Mouse (Mus musculus) liver, embryonic 16.5 days (tissue): ENCODE data around the gene Ogg1. TPM values are rescaled to one million over a fixed set of nuclear protein-coding genes. Genes with fewer than 3 reads are reported as not detected.
"Not testable (repeated sequence)": the region's sequence is repeated elsewhere in the genome, so short reads cannot be mapped to it uniquely, and the experiment has no call there.

ENCODE experiments used
- ATAC-seq: fragments of 200-750 bp; cut with Nextera tagmentation; 2 replicates; pipeline ENCODE4 v1.8.0; 2017; ENCODE audit warnings: low read depth, mild to moderate bottlenecking, moderate number of reproducible peaks, moderate library complexity
- H3K27ac ChIP-seq: fragments of 300-500 bp; sonication (generic); 2 replicates; pipeline ENCODE4 v1.5.1; 2014; ENCODE audit warnings: mild to moderate bottlenecking, low read length
- H3K27me3 ChIP-seq: fragments of 300-500 bp; sonication (generic); 2 replicates; pipeline ENCODE4 v1.6.1; 2014; ENCODE audit warnings: low read depth, low read length, mixed read lengths; ENCODE audit not compliant: control insufficient read depth, insufficient read depth
- H3K36me3 ChIP-seq: fragments of 300-500 bp; sonication (generic); 2 replicates; pipeline ENCODE4 v1.6.1; 2014; ENCODE audit warnings: mild to moderate bottlenecking; ENCODE audit not compliant: control insufficient read depth, insufficient read depth
- H3K4me1 ChIP-seq: fragments of 300-500 bp; sonication (generic); 2 replicates; pipeline ENCODE4 v1.6.1; 2014; ENCODE audit warnings: low read depth, low read length, mixed read lengths; ENCODE audit not compliant: control insufficient read depth
- H3K4me2 ChIP-seq: fragments of 300-500 bp; sonication (generic); 2 replicates; pipeline ENCODE4 v1.6.1; 2014; ENCODE audit warnings: low read depth, low read length, mixed read lengths
- H3K4me3 ChIP-seq: fragments of 300-500 bp; sonication (generic); 2 replicates; pipeline ENCODE4 v1.5.1; 2014; ENCODE audit warnings: low read depth, mild to moderate bottlenecking, low read length
- H3K9ac ChIP-seq: fragments of 300-500 bp; sonication (generic); 2 replicates; pipeline ENCODE4 v1.6.1; 2014; ENCODE audit warnings: low read depth, low read length
- H3K9me3 ChIP-seq: fragments of 300-500 bp; sonication (generic); replicated peaks from 2 replicates; pipeline ENCODE4 v1.6.1; 2016; ENCODE audit warnings: low read length; ENCODE audit not compliant: control insufficient read depth
- WGBS: fragments of 180-500 bp; shearing (Covaris S2); extraction: QIAGEN DNeasy Blood & Tissue Kit; methylation state at CpG from one replicate; pipeline ENCODE4 v1.1.7; 2014; ENCODE audit not compliant: insufficient replicate concordance; 5-methylcytosine and 5-hydroxymethylcytosine counted together
- polyA plus RNA-seq: library from polyadenylated mRNA; unstranded; fragments of >200 nt; fragmentation: Nextera tagmentation; extraction: Ambion mirVana; gene quantifications from 2 replicates; pipeline ENCODE4 v1.2.1, GENCODE M21; 2015

Gene Ogg1
- polyA plus RNA-seq, 1 experiment from 2014 or later: 4.4 TPM

DNA sequence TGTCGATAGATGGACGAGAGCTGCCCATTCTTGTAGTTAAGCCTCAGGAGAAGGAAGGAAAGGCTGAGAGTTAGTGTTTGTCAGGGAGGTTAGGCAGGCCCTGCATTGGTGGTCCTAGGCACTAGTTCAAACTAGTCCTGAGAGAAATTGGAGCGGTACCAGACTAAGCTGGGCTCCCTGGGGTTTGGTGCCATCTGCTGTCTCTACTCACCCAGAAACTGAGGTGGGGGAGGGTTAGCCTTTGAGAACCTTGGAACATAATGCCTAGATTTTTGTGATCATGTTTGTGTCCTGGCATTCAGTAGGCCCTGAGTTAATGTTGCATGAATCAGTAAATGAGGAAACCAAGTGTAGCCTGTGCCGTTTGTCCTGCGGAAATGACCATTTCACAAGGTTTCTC, 18.6 kb upstream of the Ogg1 start:
- WGBS: 19% methylated on average over 5 of the region's 5 CpGs

DNA sequence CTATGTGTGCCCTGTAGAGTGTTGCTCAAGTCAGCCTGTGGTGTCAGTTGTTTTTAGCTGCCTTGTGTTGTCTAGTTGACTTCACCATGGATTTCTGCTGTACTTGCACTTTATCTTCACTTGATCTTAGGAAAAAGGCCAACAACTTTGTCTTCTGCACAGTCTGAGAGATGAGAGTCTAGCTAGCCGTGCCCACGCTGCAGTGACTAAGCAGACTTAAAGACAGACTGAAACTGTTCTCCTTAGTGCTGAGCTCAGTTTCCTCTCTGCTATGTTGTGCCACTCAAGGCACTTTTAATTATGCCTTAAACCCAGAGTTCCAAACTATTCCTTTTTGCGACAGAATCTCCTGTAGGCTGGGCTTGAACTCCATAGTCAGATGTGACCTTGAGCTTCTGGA, 10.8 kb upstream of the Ogg1 start:
- no peak overlapping the region for H3K4me2 ChIP-seq
- peaks cover 66% of the 10 kb centered on the region for H3K36me3 ChIP-seq
- H3K9ac ChIP-seq: no peak overlapping the region
- no peaks in the 10 kb centered on the region for H3K9me3 ChIP-seq
- WGBS: 82% methylated on average over 3 of the region's 3 CpGs
- H3K27ac ChIP-seq: no peak overlapping the region
- ATAC-seq: no peak
- no peak overlapping the region for H3K4me3 ChIP-seq
- no peaks in the 10 kb centered on the region for H3K4me1 ChIP-seq
- H3K27me3 ChIP-seq: no peaks in the 10 kb centered on the region

More for the DNA sequence above, 18.6 kb upstream of the Ogg1 start:
- ATAC-seq: no peak
- no peaks in the 10 kb centered on the region for H3K9me3 ChIP-seq
- H3K27me3 ChIP-seq: no peaks in the 10 kb centered on the region
- H3K36me3 ChIP-seq: peaks cover 22% of the 10 kb centered on the region
- H3K4me2 ChIP-seq: peak overlapping the region; percentile 97
- H3K4me3 ChIP-seq: peak overlapping the region; percentile 92
- H3K27ac ChIP-seq: peak overlapping the region; percentile 97
- H3K4me1 ChIP-seq: peaks cover 19% of the 10 kb centered on the region
- peak overlapping the region; percentile 97 for H3K9ac ChIP-seq

DNA sequence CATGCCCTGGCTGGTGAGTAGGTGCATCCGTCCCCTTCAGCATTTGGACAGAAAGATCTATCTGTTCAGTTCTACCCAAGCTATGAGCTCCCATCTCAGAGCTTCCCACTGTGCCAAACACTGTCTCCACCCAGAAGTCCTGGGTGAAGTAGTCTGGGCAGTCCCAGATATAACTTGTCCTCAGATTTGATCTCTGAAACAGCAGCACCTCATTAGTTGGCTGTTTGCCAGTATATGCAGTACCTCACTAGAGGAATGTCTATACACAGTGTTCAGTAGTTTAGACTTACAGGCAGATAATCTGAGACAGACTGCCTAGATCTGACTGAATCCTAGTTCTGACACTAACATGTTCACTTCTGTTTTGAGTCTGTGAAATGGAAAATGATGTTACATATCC, 2.6 kb downstream of the Ogg1 start:
- H3K9me3 ChIP-seq: no peaks in the 10 kb centered on the region
- H3K36me3 ChIP-seq: peaks cover 12% of the 10 kb centered on the region
- H3K4me1 ChIP-seq: peaks cover 25% of the 10 kb centered on the region
- 61% methylated on average over 1 of the region's 1 CpGs for WGBS
- H3K27ac ChIP-seq: no peak overlapping the region
- H3K27me3 ChIP-seq: no peaks in the 10 kb centered on the region
- H3K9ac ChIP-seq: no peak overlapping the region
- no peak overlapping the region for H3K4me3 ChIP-seq
- no peak for ATAC-seq
- H3K4me2 ChIP-seq: no peak overlapping the region

DNA sequence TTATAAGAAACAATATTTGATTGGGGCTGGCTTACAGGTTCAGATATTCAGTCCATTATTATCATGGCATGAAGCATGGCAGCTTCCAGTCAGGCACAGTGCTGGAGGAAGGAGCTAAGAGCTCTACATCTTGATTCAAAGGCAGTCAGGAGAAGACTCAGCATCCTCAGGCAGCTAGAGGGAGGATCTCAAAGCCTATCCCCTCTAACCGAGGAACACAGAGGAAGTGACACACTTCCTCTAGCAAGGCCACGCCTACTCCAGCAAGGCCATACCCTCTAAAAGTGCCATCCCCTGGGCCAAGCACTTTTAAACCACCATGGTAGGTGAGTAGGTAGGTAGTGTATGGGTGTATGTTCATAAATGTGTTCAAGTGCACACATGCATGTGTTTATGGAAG, 3.8 kb downstream of the Ogg1 start:
- Histone ChIP-seq H3K4me2 (no peak overlapping the region), H3K36me3 (peaks cover 6% of the 10 kb centered on the region), H3K27ac (no peak overlapping the region; the same call in 1 of the 2 replicates), H3K4me1 (peaks cover 25% of the 10 kb centered on the region), H3K27me3 (no peaks in the 10 kb centered on the region), H3K9me3 (no peaks in the 10 kb centered on the region), H3K4me3 (no peak overlapping the region), H3K9ac (no peak overlapping the region)
- no peak for ATAC-seq
- 6% methylated on average over 2 of the region's 2 CpGs for WGBS

DNA sequence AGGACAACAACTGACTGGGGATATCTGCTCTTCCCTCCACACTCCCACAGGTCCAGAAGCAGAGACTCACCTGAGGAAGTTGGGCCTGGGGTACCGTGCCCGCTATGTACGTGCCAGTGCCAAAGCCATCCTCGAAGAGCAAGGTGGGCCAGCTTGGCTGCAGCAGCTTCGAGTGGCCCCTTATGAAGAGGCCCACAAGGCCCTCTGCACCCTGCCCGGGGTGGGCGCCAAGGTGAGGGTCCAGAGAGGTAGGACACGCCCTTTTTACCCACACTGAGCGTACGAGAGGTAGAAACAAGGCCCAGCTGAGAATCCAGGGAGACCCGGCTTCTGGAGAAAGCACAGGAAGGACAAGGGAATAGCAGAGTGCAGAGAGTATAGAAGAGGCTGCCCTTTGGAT, 4.9 kb downstream of the Ogg1 start:
- H3K36me3 ChIP-seq: peaks cover 6% of the 10 kb centered on the region
- ATAC-seq: no peak
- no peak overlapping the region for H3K4me2 ChIP-seq
- no peak overlapping the region for H3K4me3 ChIP-seq
- H3K9ac ChIP-seq: no peak overlapping the region
- H3K27ac ChIP-seq: no peak overlapping the region
- 80% methylated on average over 11 of the region's 11 CpGs for WGBS
- H3K27me3 ChIP-seq: no peaks in the 10 kb centered on the region
- no peaks in the 10 kb centered on the region for H3K9me3 ChIP-seq
- peaks cover 17% of the 10 kb centered on the region; the same call in 1 of the 2 replicates for H3K4me1 ChIP-seq

DNA sequence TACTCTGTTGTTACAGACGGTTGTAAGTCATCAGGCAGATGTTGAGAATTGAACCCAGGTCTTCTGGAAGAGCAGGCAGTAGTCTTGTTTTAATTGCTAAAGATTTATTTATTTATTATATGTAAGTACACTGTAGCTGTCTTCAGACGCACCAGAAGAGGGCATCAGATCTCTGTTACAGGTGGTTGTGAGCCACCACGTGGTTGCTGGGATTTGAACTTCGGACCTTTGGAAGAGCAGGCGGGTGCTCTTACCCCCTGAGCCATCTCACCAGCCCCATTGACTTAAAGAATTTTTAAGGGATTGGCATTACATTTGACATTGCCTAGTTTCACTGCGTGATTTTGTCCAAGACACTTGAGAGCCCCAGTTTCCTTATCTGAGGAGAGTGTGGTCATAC, 6.0 kb downstream of the Ogg1 start:
- ATAC-seq, H3K36me3 ChIP-seq, H3K9me3 ChIP-seq, H3K4me2 ChIP-seq, H3K4me3 ChIP-seq, H3K27me3 ChIP-seq, H3K27ac ChIP-seq, H3K9ac ChIP-seq: not testable (repeated sequence)
- WGBS: 70% methylated on average over 6 of the region's 6 CpGs
- H3K4me1 ChIP-seq: peaks cover 20% of the 10 kb centered on the region

DNA sequence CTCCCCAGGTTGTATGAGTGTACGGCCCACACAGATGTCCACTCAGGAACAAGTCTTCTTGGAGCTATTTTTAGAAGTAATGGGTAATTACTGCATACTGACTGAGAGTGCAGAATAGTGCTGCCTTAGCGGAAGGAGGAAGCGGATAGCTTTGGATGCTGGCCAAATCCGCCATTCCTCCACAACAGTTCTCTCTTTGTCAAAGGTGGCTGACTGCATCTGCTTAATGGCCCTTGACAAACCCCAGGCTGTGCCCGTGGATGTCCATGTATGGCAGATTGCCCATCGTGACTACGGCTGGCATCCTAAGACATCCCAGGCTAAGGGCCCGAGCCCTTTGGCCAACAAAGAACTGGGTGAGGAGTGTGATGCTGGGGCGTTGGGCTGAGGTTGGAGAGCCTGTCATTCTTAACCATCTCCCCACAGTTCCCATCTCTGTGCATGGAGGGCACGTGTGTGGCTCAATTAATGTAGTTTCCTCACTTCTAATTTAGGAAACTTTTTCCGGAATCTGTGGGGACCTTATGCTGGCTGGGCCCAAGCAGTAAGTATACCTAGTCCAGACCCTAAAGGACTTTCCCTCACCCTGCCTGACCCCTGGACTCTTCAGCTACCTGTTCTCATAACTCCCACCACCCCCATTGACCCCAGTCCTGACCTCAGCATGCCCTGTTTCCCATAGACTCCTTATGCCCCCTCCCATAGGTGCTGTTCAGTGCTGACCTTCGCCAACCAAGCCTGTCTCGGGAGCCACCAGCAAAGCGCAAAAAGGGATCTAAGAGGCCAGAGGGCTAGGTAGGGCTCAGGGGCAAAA, 6.6 kb downstream of the Ogg1 start:
- no peak overlapping the region for H3K4me2 ChIP-seq
- peaks cover 6% of the 10 kb centered on the region for H3K36me3 ChIP-seq
- WGBS: 79% methylated on average over 14 of the region's 14 CpGs
- no peaks in the 10 kb centered on the region for H3K9me3 ChIP-seq
- H3K4me1 ChIP-seq: peaks cover 20% of the 10 kb centered on the region
- H3K27me3 ChIP-seq: no peaks in the 10 kb centered on the region
- no peak overlapping the region for H3K4me3 ChIP-seq
- H3K9ac ChIP-seq: no peak overlapping the region
- peak; percentile 35; the same call in 1 of the 2 replicates for ATAC-seq
- no peak overlapping the region for H3K27ac ChIP-seq

DNA sequence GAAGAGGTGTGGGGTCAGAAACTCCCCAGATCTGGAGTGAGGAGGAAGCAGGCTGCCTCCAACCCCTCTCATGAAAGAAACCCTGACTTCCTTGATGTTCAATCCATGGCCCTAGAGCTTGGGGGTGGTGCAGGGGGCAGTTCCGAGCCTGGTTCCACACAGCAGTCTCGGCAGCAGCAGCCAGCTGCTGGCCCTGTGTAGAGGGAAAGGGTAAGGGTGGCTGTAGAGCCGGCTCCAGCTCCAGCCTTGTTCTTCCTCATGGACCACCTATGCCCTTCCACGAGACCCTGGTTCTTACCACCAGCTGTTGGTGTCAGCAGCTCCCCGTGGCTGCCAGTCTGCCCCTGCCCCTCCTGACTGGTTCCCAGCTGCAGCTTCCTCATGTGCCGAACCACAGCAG, 7.4 kb downstream of the Ogg1 start:
- no peak overlapping the region for H3K27ac ChIP-seq
- peaks cover 16% of the 10 kb centered on the region for H3K4me1 ChIP-seq
- no peak overlapping the region for H3K9ac ChIP-seq
- H3K27me3 ChIP-seq: no peaks in the 10 kb centered on the region
- H3K36me3 ChIP-seq: peaks cover 6% of the 10 kb centered on the region
- 71% methylated on average over 6 of the region's 6 CpGs for WGBS
- H3K9me3 ChIP-seq: no peaks in the 10 kb centered on the region
- ATAC-seq: no peak
- no peak overlapping the region for H3K4me3 ChIP-seq
- H3K4me2 ChIP-seq: no peak overlapping the region

DNA sequence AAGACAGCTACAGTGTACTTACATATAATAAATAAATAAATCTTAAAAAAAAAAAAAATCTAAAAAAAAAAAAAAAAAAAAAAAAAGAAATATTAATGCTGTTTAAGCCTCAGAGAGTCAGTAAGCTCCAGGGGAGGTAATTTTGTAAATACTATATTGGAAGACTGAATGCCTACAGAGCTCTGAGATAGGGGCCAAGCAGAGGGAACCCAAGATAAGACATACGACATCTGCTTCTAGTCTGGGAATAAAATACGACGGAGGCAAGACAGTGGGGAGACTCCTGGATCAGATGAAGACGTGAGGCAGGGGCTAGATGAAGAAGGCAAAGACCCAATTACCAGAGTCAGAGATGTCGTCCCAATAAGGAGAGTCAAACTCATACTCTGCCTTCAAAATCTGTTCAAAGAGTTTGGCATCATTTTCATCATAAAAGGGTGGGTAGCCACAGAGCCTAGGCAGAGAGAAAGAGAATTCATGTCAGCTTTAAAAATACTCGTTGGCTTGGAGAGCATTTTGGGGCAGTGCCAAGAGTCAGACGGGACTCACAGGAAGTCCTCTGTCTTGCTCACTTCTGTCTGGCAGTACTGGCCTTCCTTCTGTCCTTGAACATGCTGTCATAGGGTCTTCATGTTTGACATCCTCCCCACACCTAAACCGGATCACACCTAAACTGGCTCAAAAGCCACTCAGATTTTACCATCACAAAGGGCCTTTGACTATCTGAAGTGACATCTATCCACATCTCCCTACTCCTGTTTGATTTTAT, 10.3 kb downstream of the Ogg1 start:
- Histone ChIP-seq H3K27ac (no peak overlapping the region), H3K9ac (no peak overlapping the region), H3K4me2 (no peak overlapping the region), H3K4me1 (peaks cover 8% of the 10 kb centered on the region), H3K36me3 (peaks cover 6% of the 10 kb centered on the region), H3K4me3 (no peak overlapping the region), H3K27me3 (no peaks in the 10 kb centered on the region), H3K9me3 (no peaks in the 10 kb centered on the region)
- no peak for ATAC-seq
- 40% methylated on average over 8 of the region's 8 CpGs for WGBS
